Mouse (Mus musculus): ENCODE results near the gene Uspl1.
"Not testable (repeated sequence)": the region's sequence is repeated elsewhere in the genome, so short reads cannot be mapped to it uniquely, and the experiment has no call there.

Gene Uspl1

DNA sequence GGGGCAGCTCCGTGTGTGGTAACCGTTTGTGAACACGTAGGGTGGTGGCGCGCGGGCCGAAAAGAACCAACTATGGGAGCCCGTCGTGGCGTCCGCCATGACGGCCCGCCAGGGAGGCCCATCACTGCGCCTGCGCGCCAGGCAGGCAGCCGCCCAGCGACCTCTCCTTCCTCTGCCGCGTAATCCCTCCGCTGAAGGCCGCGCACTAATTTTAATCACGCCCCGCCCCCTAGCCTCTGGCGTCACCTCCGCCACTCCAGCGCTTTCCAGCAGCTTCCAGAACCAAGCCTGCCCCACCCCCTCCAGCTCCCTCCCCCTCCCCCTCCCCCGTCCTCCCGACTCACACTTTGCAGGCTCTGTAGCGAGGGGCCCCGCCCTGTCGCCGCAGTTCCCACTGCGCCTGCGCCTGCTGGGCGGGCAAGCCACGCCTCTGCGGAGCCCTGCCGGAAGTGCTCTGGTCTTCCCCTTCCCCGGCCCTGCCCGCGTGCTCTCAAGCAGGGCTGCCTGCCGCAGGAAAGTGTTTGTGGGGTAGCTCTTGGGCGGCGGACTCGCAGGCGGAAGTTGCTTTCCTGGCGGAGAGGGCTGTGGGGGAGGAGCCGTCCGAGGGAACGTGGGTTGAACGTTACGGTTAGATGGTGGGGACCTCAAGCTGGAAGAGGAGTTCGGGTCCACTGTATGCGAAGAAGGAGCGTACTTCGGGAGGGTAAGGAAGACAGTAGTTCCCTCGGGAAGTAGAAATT lies at the start of gene Uspl1, which contains the start of gene Hmgb1:
Uspl1 (plus strand) TSS at position 247 of the 740 bp plus-strand sequence.
Hmgb1 (minus strand) TSS at position 386 of the 740 bp plus-strand sequence.
- DNase-seq (ENCODE audit: low spot score), result peak; percentile 98

DNA sequence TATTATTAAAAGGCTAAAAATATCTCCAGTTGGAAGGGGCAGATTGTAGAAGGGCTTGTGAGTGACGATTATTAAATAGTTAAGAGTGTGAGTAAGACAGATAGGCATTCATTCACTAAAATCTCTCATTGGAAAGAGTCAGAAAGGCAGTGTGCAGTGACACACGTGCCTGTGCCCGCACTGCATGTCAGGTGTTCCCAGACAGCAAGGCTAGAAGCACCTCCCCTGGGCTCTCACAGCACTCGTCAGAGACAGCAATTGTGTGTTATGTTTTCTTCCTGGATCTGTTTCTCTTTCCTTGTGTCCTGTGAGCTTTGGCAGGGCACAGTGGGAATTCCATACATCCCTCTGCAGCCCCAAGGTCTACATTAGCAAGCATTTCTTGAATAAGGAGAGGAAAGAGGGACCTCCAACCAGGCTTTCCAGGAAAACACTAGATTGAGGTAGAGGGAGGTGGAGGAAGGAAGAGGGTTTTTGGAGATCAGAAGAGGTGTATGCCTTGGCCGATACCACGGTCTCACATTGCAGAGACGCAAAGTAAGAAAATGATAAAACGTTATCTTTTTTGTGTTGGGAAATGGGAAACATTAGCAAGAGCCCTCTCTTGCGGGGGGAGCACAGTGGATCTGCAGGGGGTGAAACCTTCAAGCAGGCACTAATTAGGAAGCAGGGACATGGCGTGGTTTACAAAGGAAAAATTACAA lies 49.2 kb upstream of the Uspl1 start:
- DNase-seq (ENCODE audit: low spot score), result no peak

DNA sequence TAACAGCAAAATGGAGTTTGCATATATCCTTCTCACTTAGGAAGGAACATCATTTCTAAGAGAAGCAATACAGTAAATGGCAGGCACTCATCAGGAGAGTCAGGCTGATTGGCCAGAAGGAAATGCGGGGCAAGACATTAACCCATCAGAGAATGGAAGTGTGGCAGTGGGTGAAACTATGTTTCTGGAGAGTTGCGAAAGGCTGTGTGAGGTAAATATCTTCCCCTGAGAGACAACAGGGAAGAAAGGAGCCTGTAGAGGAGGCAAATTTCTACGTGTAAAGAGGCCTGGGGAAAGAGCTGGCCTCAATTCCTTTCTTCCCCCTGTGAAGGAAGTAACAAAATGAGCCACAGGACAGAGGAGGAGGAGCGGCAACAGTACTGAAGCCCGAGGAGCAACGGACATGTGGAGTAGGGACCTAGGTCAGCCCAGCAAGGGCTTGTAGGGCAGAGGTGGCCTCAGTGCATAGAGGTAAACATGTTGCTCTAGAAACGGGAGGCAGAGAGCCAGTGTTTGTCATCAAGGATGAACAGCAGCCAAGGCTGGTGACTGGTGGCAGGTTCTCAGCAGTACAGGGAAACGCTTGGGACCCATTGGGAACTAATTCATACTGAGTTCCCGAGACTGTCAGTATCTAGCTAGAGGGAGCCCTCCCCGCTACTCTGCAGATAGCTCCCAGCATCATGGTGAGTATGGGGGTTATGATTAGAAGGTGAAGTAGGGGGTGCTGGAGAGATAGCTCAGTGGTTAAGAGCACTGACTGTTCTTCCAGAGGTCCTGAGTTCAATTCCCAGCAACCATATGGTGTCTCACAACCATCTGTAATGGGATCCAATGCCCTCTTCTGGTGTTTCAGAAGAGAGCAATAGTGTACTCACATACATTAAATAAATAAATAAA lies 48.4 kb upstream of the Uspl1 start:
- no peak for DNase-seq (ENCODE audit: low spot score)

DNA sequence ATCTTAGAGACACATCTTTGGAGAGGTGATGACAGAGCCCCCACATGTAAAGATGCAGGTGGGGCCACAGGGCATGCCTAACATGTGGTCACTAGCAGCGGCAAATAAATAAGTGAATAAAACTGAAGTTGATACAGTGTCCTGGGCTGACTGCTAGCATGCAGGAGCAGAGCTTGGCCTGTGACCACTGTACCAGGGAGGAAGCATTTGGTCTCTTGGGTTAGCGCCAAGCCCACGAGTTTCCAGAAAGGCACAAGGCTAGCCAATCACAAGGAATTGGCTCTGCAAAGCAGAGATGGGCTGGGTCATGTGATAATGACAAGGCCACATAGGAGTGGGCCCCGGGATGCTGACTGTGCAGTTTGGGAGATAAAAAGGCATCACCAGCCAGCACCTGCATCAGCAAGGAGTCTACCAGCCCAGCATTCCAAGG lies 47.2 kb upstream of the Uspl1 start:
- DNase-seq (ENCODE audit: low spot score), result no peak

GRCm38 (mm10) chr5:149137447-149137846 lies 46.7 kb upstream of the Uspl1 start:
- DNase-seq (ENCODE audit: low spot score), result no peak

- DNase-seq (ENCODE audit: low spot score), result not testable (repeated sequence)
Measured at GRCm38 (mm10) chr5:149138087-149138486, 46.1 kb upstream of the Uspl1 start.

GRCm38 (mm10) chr5:149140336-149140735 lies 43.8 kb upstream of the Uspl1 start:
- no peak for DNase-seq (ENCODE audit: low spot score)

DNA sequence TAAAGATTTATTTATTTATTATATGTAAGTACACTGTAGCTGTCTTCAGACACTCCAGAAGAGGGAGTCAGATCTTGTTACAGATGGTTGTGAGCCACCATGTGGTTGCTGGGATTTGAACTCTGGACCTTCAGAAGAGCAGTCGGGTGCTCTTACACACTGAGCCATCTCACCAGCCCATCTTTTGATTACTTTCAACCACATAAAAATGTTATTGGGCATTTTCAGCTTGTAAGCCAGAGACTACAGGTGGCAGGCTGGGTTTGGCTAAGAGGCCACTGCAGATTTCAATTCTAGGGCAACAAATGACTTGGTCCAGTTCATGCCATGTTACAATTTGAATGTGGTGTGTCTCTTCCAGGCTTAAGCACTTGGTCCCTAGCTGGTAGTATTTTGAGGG lies 43.0 kb upstream of the Uspl1 start:
- DNase-seq (ENCODE audit: low spot score), result not testable (repeated sequence)

- peak; percentile 8 for DNase-seq (ENCODE audit: low spot score)
Measured at GRCm38 (mm10) chr5:149143766-149144375, 40.3 kb upstream of the Uspl1 start.

- DNase-seq (ENCODE audit: low spot score), result no peak
Measured at GRCm38 (mm10) chr5:149146691-149147090, 37.5 kb upstream of the Uspl1 start.

- DNase-seq (ENCODE audit: low spot score), result no peak
Measured at GRCm38 (mm10) chr5:149147386-149148000, 36.7 kb upstream of the Uspl1 start.

DNA sequence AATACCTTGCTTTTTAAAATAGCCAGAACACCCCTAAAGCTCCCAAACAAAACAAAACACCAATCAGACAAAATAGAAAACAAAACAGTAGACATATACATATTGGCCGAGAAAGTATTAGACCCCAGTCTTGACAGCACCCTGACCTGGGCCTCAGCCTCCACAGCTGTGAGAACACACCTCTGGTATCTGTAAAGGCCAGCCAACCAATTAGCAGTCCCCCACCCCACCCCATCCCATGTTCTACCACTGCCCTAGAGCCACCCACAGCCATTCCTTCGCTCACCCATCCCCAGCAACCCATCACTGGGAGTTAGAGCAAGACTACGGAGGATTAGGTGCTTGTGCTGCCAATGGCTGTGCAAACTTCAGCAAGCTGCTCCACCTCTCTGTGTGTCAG lies 33.3 kb upstream of the Uspl1 start:
- no peak for DNase-seq (ENCODE audit: low spot score)

- DNase-seq (ENCODE audit: low spot score), result peak; percentile 52
Measured at GRCm38 (mm10) chr5:149152063-149152773, 31.9 kb upstream of the Uspl1 start.

GRCm38 (mm10) chr5:149152774-149153155 lies 31.4 kb upstream of the Uspl1 start:
- no peak for DNase-seq (ENCODE audit: low spot score)

DNA sequence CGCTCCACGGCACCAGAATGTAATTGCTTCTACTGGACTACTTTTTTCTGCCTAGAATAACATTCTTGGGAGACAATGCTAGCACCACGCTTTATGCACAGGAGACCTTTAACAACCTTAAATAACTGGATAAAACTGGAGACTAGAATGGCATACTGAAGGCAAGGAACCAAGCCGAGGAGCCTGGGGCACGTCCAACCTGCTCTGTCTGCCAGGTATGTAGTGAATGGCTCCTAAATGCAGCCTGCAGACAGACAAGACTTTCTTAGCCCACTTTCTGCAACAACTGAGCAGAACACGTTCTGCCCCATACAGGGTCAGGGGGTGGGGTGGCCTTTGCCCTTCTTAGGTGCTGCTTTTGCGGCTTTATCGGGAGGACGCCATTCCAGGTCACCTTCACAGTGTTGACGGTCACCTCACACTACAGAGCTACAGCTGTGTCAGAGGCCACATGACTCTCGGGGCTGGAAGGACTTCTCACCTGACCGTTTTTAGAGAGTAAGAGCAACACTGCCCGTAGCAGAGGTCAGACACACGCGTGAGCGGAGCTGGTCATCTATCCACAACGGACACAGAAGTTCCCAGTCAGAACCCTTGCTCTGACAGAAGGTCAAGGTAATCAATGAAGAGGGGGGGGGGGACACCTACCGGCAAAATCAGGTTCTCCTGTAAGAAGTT lies 27.1 kb upstream of the Uspl1 start:
- DNase-seq (ENCODE audit: low spot score), result no peak

- no peak for DNase-seq (ENCODE audit: low spot score)
Measured at GRCm38 (mm10) chr5:149159021-149159420, 25.1 kb upstream of the Uspl1 start.

DNA sequence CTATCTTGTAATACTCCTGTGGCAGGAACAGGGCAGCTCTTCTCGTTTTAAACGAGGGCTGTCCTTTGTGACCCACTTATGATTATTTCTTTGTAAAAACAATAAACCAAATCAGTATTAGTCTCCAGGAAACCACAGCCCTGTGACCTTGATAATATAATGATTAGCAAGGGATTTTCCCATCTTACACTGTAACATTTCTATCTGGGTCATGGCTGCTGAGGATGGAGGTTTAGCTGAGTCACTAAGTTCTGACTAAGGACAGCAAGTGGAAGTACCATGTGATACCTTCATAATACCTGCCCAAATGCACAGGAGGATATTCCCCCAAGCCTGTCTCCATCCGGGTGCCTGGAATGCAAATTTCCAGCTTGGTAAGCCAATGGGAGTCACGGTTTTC lies 23.7 kb upstream of the Uspl1 start:
- no peak for DNase-seq (ENCODE audit: low spot score)

DNA sequence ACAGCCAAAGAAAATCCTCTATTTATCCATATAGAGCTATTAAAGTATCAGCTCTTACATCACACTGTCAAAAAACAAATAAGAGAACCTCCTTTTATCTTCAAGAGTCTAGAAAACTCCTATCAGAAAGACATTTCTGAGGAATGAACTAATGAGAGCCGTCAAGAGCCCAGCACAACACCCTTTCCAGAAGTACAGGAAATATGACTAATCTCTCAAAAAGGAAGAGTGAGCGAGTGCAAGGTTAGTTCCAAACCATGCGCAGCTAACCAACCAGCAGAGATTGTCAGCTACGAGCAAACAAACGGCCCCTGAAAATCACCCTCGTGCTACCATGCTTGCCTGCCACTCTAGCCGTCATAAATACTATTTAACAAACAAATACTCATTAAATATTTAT lies 21.3 kb upstream of the Uspl1 start:
- no peak for DNase-seq (ENCODE audit: low spot score)

GRCm38 (mm10) chr5:149164881-149165280 lies 19.3 kb upstream of the Uspl1 start:
- DNase-seq (ENCODE audit: low spot score), result peak; percentile 51

- no peak for DNase-seq (ENCODE audit: low spot score)
Measured at GRCm38 (mm10) chr5:149166011-149166410, 18.1 kb upstream of the Uspl1 start.
